Mouse (Mus musculus): Measurements from ENCODE around the gene Plxdc1. TPM values are rescaled to one million over a fixed set of nuclear protein-coding genes. Genes with fewer than 3 reads are reported as not detected.

Gene Plxdc1
- polyA plus RNA-seq, 1 experiment, result 3.3 TPM

DNA sequence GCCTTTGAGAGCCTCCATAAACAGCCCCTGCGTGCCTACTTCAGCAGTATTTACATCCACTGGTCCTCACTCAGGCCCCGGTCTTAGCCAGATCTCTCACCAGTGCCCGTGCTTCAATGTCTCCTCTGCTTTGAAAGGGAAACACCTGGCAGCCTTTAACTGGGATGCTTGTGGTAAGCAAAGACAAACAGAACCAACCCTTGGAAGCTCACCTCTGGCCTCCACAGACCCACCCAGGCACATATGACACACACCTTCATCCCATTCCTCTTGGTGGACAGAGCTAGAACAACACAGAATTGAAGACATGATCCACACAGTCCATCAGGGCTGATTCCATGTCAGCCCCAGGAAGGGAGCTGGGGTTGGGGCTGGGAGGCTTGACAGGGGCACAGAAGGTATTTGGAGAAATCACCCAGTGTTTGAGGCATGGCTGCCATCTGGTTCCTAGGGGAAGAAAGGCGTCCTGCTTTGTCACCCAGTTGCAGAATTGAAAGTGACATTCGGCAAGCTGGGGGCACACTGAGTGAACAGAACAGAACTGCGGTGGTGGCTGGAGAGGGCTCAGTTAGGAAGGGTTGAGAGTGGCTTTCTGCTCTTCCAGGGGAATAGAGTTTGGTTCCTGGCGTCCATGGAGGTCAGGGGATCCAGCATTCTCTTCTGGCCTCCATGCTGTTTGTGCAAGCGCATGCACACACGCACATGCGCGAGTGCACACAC, 12.0 kb upstream of the Plxdc1 start:
- Histone ChIP-seq H3K27me3 (ENCODE audit: control insufficient read depth, insufficient read depth, low read length, poor library complexity, severe bottlenecking) (no peaks in the 10 kb centered on the region), H3K9me3 (replicated peaks; ENCODE audit: control insufficient read depth, insufficient read depth, low read length, poor library complexity, severe bottlenecking) (no peaks in the 10 kb centered on the region), H3K4me3 (ENCODE audit: low read depth, low read length) (no peak overlapping the region), H3K4me1 (ENCODE audit: control insufficient read depth, insufficient read depth, low read length) (peaks cover 2% of the 10 kb centered on the region), H3K27ac (ENCODE audit: insufficient read depth, low read length) (no peak overlapping the region), H3K9ac (ENCODE audit: low read depth, poor library complexity, severe bottlenecking) (no peak overlapping the region), H3K36me3 (ENCODE audit: control insufficient read depth, insufficient read depth, low read length, poor library complexity, severe bottlenecking) (no peaks in the 10 kb centered on the region)
- TF ChIP-seq POLR2A (IDR thresholded peaks at IDR 0.05; ENCODE audit: insufficient read depth, low read length) (no peak), CTCF (IDR thresholded peaks at IDR 0.05; ENCODE audit: low read depth, low read length) (no peak)

DNA sequence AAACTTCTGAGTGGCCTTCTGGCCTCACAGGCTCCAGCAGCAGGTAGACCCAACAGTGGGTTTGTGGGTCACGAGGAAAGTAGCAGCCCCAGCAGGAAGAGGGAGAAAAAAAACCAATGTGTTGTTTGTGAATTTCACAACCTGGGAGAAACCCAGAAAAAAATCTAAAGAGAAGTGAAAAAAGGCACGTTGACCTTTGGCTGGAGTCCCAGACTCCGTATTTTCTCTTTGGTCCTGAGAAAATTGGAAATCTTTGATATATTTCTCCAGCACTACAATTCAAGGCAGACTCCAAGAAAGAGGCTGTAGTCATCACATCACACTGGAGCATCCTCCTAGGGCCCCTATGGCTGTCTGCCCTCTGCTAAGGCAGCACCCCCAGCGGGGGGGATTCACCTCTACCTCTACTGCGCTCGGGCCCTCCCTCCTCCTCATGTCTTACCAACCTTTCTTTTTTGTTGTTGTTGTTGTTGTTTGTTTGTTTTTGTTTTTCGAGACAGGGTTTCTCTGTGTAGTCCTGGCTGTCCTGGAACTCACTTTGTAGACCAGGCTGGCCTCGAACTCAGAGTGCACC, 11.2 kb upstream of the Plxdc1 start:
- H3K27me3 ChIP-seq (ENCODE audit: control insufficient read depth, insufficient read depth, low read length, poor library complexity, severe bottlenecking), result no peaks in the 10 kb centered on the region
- no peaks in the 10 kb centered on the region for H3K36me3 ChIP-seq (ENCODE audit: control insufficient read depth, insufficient read depth, low read length, poor library complexity, severe bottlenecking)
- no peaks in the 10 kb centered on the region for H3K9me3 ChIP-seq (replicated peaks; ENCODE audit: control insufficient read depth, insufficient read depth, low read length, poor library complexity, severe bottlenecking)
- H3K4me3 ChIP-seq (ENCODE audit: low read depth, low read length), result no peak overlapping the region
- H3K4me1 ChIP-seq (ENCODE audit: control insufficient read depth, insufficient read depth, low read length), result peaks cover 2% of the 10 kb centered on the region
- TF ChIP-seq POLR2A (IDR thresholded peaks at IDR 0.05; ENCODE audit: insufficient read depth, low read length) (no peak), CTCF (IDR thresholded peaks at IDR 0.05; ENCODE audit: low read depth, low read length) (no peak), EP300 (IDR thresholded peaks at IDR 0.05; ENCODE audit: insufficient read depth, low read depth, low read length) (no peak)
- no peak overlapping the region for H3K9ac ChIP-seq (ENCODE audit: low read depth, poor library complexity, severe bottlenecking)
- no peak overlapping the region for H3K27ac ChIP-seq (ENCODE audit: insufficient read depth, low read length)

DNA sequence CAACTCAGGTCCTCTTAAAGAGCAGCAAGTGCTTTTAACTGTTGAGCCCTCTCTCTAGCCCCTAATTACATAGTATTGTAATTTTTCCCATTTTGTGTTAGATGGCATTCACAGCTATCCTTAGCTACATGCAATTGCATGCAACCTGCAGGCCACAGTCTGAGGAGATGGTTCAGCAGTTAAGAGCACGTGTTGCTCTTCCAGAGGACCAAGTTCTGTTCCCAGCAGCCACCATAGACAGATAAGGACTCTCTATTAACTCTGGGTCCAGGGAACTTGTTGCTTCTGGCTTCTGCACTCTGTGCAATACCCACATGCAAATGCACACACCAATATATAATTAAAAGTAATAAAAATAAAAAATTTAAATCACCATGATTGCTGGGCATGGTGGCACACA, 10.4 kb upstream of the Plxdc1 start:
- Histone ChIP-seq H3K4me3 (ENCODE audit: low read depth, low read length) (no peak overlapping the region), H3K4me1 (ENCODE audit: control insufficient read depth, insufficient read depth, low read length) (peaks cover 2% of the 10 kb centered on the region), H3K36me3 (ENCODE audit: control insufficient read depth, insufficient read depth, low read length, poor library complexity, severe bottlenecking) (no peaks in the 10 kb centered on the region), H3K27me3 (ENCODE audit: control insufficient read depth, insufficient read depth, low read length, poor library complexity, severe bottlenecking) (no peaks in the 10 kb centered on the region), H3K9me3 (replicated peaks; ENCODE audit: control insufficient read depth, insufficient read depth, low read length, poor library complexity, severe bottlenecking) (no peaks in the 10 kb centered on the region), H3K27ac (ENCODE audit: insufficient read depth, low read length) (no peak overlapping the region), H3K9ac (ENCODE audit: low read depth, poor library complexity, severe bottlenecking) (no peak overlapping the region)
- TF ChIP-seq CTCF (IDR thresholded peaks at IDR 0.05; ENCODE audit: low read depth, low read length) (no peak), POLR2A (IDR thresholded peaks at IDR 0.05; ENCODE audit: insufficient read depth, low read length) (no peak), EP300 (IDR thresholded peaks at IDR 0.05; ENCODE audit: insufficient read depth, low read depth, low read length) (no peak)

DNA sequence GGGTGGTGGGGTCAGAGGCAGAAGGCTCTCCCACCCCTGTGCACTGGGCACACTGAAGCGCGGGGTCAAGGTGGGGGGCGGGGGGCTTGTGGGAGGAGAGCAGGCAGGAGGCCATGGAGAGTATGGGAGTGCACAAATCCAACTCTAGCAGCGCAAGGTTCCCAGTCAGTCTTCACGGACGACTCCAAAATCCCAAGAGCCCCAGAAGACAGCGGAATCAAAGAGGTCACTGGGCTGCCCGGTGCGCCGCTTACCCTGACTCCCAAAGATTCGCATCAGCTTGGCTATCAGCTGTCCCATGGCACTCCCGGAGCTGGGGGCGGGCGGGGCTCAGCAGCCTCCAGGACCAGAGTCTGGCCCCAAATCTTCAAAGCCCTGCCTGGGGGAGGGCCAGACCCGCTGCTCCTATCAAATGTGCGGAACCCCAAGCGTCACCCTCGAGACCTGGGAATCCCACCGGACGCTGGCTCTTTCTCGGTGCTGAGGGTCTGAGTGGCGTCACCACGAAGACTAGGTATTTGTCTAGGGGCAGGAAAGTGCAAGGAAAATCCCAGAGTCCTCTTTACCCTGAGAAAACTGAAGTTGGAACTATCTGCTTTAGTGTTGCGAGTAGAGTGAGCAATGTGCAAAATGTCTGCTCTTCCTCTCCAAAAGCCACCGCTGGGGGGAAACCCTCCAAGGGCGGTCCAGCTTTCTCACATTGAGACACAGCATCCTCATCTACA, 9.5 kb upstream of the Plxdc1 start, which contains the start of gene Arl5c:
TSS of gene Arl5c (minus strand) at position 618 of the 725 bp plus-strand sequence.
- Histone ChIP-seq H3K27me3 (ENCODE audit: control insufficient read depth, insufficient read depth, low read length, poor library complexity, severe bottlenecking) (no peaks in the 10 kb centered on the region), H3K27ac (ENCODE audit: insufficient read depth, low read length) (no peak within 1 kb of the TSS), H3K36me3 (ENCODE audit: control insufficient read depth, insufficient read depth, low read length, poor library complexity, severe bottlenecking) (no peaks in the 10 kb centered on the region), H3K4me3 (ENCODE audit: low read depth, low read length) (peak within 1 kb of the TSS; percentile 65), H3K9ac (ENCODE audit: low read depth, poor library complexity, severe bottlenecking) (peak within 1 kb of the TSS; percentile 81), H3K9me3 (replicated peaks; ENCODE audit: control insufficient read depth, insufficient read depth, low read length, poor library complexity, severe bottlenecking) (no peaks in the 10 kb centered on the region), H3K4me1 (ENCODE audit: control insufficient read depth, insufficient read depth, low read length) (peaks cover 2% of the 10 kb centered on the region)
- TF ChIP-seq CTCF (IDR thresholded peaks at IDR 0.05; ENCODE audit: low read depth, low read length), result peak; percentile 7
- no peak for TF ChIP-seq POLR2A (IDR thresholded peaks at IDR 0.05; ENCODE audit: insufficient read depth, low read length)

DNA sequence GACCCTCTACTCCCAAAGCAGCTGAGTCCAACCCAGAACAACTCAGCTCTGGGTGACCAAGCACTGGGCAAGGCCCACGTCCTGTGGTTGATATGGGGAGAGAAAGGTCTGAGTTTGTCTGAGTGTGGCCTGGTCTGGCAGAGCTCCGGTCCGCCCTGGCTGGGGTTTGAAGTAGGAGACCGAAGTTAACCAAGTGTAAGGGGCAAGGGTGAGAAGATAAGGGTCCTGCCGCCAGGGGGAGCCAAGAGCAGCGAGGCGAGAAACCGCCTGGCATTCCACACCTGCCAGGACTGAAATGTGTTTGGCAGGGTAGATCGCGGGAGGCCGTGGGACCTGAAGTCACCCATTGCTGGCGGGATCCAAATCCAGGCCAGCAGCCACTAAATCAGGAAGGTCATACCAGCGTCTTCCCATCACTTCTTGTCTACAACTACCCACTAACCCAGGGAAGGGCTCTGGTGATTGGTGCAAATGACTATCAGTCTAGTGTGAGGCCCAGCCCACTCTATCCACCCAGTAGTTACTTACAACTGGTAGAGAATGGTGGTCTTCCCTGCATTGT, 8.4 kb upstream of the Plxdc1 start:
- H3K27me3 ChIP-seq (ENCODE audit: control insufficient read depth, insufficient read depth, low read length, poor library complexity, severe bottlenecking), result no peaks in the 10 kb centered on the region
- H3K4me1 ChIP-seq (ENCODE audit: control insufficient read depth, insufficient read depth, low read length), result peaks cover 4% of the 10 kb centered on the region
- no peaks in the 10 kb centered on the region for H3K36me3 ChIP-seq (ENCODE audit: control insufficient read depth, insufficient read depth, low read length, poor library complexity, severe bottlenecking)
- TF ChIP-seq CTCF (IDR thresholded peaks at IDR 0.05; ENCODE audit: low read depth, low read length) (peak; percentile 81), POLR2A (IDR thresholded peaks at IDR 0.05; ENCODE audit: insufficient read depth, low read length) (no peak), EP300 (IDR thresholded peaks at IDR 0.05; ENCODE audit: insufficient read depth, low read depth, low read length) (no peak)
- peak overlapping the region; percentile 65 for H3K4me3 ChIP-seq (ENCODE audit: low read depth, low read length)
- H3K9me3 ChIP-seq (replicated peaks; ENCODE audit: control insufficient read depth, insufficient read depth, low read length, poor library complexity, severe bottlenecking), result no peaks in the 10 kb centered on the region
- H3K27ac ChIP-seq (ENCODE audit: insufficient read depth, low read length), result no peak overlapping the region
- H3K9ac ChIP-seq (ENCODE audit: low read depth, poor library complexity, severe bottlenecking), result peak overlapping the region; percentile 81
